Mouse (Mus musculus) liver, embryonic 12.5 days (tissue): ENCODE data around the gene Eps8. TPM values are rescaled to one million over a fixed set of nuclear protein-coding genes. Genes with fewer than 3 reads are reported as not detected.

ENCODE experiments used
- ATAC-seq: fragments of 200-750 bp; cut with Nextera tagmentation; 2 replicates; pipeline ENCODE4 v1.8.0; 2017; ENCODE audit warnings: moderate number of reproducible peaks, mild to moderate bottlenecking, moderate library complexity
- H3K27ac ChIP-seq: fragments of 300-500 bp; sonication (generic); 2 replicates; pipeline ENCODE4 v1.5.1; 2016; ENCODE audit warnings: mild to moderate bottlenecking
- H3K27me3 ChIP-seq: fragments of 300-500 bp; sonication (generic); replicated peaks from 2 replicates; pipeline ENCODE4 v1.6.1; 2016; ENCODE audit warnings: mild to moderate bottlenecking, moderate library complexity
- H3K36me3 ChIP-seq: fragments of 300-500 bp; sonication (generic); 2 replicates; pipeline ENCODE4 v1.6.1; 2016; ENCODE audit warnings: mild to moderate bottlenecking, moderate library complexity
- H3K4me1 ChIP-seq: fragments of 300-500 bp; sonication (generic); 2 replicates; pipeline ENCODE4 v1.6.1; 2016
- H3K4me2 ChIP-seq: fragments of 300-500 bp; sonication (generic); 2 replicates; pipeline ENCODE4 v1.6.1; 2016; ENCODE audit warnings: mild to moderate bottlenecking, moderate library complexity
- H3K4me3 ChIP-seq: fragments of 300-500 bp; sonication (generic); 2 replicates; pipeline ENCODE4 v1.5.1; 2016; ENCODE audit warnings: mild to moderate bottlenecking, moderate library complexity
- H3K9ac ChIP-seq: fragments of 300-500 bp; sonication (generic); 2 replicates; pipeline ENCODE4 v1.6.1; 2016; ENCODE audit warnings: mild to moderate bottlenecking, moderate library complexity
- H3K9me3 ChIP-seq: fragments of 300-500 bp; sonication (generic); replicated peaks from 2 replicates; pipeline ENCODE4 v1.6.1; 2016; ENCODE audit warnings: mild to moderate bottlenecking, moderate library complexity
- WGBS: fragments of 180-500 bp; shearing (Covaris S2); methylation state at CpG from one replicate; pipeline ENCODE4 v1.1.7; 2016; ENCODE audit not compliant: insufficient replicate concordance; 5-methylcytosine and 5-hydroxymethylcytosine counted together
- polyA plus RNA-seq: library from polyadenylated mRNA; unstranded; fragments of >200 nt; fragmentation: Nextera tagmentation; extraction: Ambion mirVana; gene quantifications from 2 replicates; pipeline ENCODE4 v1.2.1, GENCODE M21; 2016

The Eps8 gene
- polyA plus RNA-seq, 1 experiment from 2014 or later, result 1.5 TPM

DNA sequence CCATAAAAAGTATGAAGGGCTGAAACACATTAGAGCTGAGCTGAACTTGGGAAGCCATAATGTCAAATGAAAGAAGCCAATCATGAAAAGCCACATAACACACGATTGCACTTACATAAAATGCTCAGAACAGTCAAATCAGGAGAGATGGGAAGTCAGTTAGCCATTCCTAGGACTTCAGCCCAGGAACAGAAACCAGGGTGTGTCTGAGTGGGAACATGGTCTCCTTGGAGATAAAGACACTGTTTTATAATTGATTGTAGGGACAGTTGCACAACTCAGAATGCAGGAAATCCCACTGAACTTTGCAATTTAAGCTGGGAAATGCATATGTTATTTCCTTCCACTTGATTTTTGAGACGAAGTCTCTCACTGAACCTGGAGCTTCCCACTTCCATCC lies 28.0 kb upstream of the Eps8 start:
- Histone ChIP-seq H3K4me1 (no peaks in the 10 kb centered on the region), H3K4me3 (no peak overlapping the region), H3K9ac (no peak overlapping the region), H3K9me3 (no peaks in the 10 kb centered on the region), H3K27me3 (no peaks in the 10 kb centered on the region), H3K36me3 (no peaks in the 10 kb centered on the region), H3K4me2 (no peak overlapping the region), H3K27ac (no peak overlapping the region)
- ATAC-seq, result no peak
- WGBS, result 50% methylated on average over 2 of the region's 2 CpGs

DNA sequence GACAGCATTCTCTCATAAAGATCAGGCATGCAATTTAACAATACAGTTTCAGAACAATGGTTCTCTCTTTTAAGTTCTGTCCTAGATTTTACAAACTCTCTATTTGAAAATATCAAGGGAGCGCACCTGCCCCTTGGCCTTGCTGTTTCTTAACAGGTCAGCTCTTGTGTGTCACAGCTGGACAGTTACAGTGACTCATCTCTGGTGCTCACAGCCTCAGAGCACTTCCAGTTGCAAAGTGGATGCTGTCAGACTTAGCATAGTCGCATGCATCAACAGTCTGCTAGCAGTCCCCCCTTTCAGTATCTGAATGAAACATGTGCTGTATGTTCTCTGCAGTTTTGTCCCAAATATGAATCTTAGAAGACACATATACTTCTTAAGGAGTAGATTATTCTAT lies 26.3 kb upstream of the Eps8 start:
- Histone ChIP-seq H3K9me3 (no peaks in the 10 kb centered on the region), H3K27ac (no peak overlapping the region), H3K4me1 (no peaks in the 10 kb centered on the region), H3K4me3 (no peak overlapping the region), H3K9ac (no peak overlapping the region), H3K36me3 (no peaks in the 10 kb centered on the region), H3K4me2 (no peak overlapping the region), H3K27me3 (no peaks in the 10 kb centered on the region)
- 70% methylated on average over 2 of the region's 2 CpGs for WGBS
- no peak for ATAC-seq

DNA sequence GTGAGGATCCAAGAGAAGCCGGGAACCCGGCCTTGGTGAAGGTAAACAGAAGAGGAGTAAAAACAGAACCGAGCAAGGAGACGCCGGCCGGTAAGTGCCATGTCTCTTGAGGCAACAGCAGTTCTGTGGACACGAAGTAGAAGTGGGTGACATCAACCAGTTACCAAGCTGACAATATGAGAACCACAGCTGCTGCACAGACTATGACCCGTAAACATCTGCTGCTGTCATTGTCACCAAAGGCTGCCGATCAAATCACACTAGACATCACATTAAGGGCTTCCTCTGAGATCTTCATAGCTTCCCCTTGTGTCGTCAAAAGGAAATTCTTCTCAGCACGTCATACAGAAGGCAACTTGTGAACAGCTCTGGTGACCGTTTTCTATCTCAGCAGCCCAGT lies 21.9 kb upstream of the Eps8 start:
- H3K9me3 ChIP-seq, result no peaks in the 10 kb centered on the region
- ATAC-seq, result no peak
- H3K9ac ChIP-seq, result no peak overlapping the region
- no peaks in the 10 kb centered on the region for H3K36me3 ChIP-seq
- peaks cover 4% of the 10 kb centered on the region for H3K4me1 ChIP-seq
- no peak overlapping the region for H3K27ac ChIP-seq
- H3K4me2 ChIP-seq, result no peak overlapping the region
- H3K4me3 ChIP-seq, result no peak overlapping the region
- 73% methylated on average over 12 of the region's 12 CpGs for WGBS
- no peaks in the 10 kb centered on the region for H3K27me3 ChIP-seq

DNA sequence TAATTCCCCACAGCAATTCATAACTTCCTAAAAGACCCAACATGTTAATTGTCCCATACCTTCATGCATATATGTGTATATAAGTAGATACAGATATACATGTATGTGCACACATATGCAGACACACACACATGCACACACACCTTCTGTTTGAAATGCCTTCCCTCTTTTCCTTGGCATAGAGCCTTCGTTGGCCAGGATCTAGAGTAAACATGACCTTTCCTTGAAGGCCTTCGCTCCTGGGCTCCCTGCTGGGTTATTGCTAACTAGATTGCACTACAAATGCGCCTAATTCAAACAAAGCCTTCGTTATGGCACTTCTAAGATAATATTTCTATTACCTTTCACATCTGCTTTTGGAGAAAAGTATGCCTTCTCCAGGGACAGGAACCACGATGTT lies 20.9 kb upstream of the Eps8 start:
- Histone ChIP-seq H3K27ac (no peak overlapping the region), H3K9me3 (no peaks in the 10 kb centered on the region), H3K9ac (no peak overlapping the region), H3K4me3 (no peak overlapping the region), H3K27me3 (no peaks in the 10 kb centered on the region), H3K4me2 (no peak overlapping the region), H3K36me3 (no peaks in the 10 kb centered on the region), H3K4me1 (peaks cover 10% of the 10 kb centered on the region)
- WGBS, result 64% methylated on average over 5 of the region's 5 CpGs
- no peak for ATAC-seq

DNA sequence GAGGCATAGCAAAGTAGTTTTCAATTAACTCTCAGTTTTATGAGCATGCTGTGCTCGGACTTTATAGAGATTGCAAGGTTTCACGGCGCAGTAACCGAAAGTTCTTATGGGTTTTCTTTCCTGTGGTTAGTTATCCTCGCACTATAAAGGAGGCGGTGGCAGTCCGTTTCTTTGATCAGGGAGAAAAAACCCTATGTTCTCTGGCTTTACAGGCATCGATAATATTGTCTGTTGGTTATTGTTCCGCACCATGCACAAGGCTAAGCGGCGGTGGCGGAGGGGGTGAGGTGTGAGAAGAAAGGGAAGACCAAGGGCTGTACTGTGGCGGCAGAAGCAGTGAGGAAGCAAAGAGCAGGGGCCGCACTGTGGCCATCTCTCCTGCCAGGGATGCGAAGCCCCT lies 18.6 kb upstream of the Eps8 start:
- H3K4me3 ChIP-seq, result no peak overlapping the region
- no peaks in the 10 kb centered on the region for H3K27me3 ChIP-seq
- no peak overlapping the region for H3K27ac ChIP-seq
- no peak overlapping the region for H3K9ac ChIP-seq
- 78% methylated on average over 15 of the region's 15 CpGs for WGBS
- no peaks in the 10 kb centered on the region for H3K36me3 ChIP-seq
- no peak for ATAC-seq
- peaks cover 10% of the 10 kb centered on the region for H3K4me1 ChIP-seq
- H3K9me3 ChIP-seq, result no peaks in the 10 kb centered on the region
- H3K4me2 ChIP-seq, result no peak overlapping the region

DNA sequence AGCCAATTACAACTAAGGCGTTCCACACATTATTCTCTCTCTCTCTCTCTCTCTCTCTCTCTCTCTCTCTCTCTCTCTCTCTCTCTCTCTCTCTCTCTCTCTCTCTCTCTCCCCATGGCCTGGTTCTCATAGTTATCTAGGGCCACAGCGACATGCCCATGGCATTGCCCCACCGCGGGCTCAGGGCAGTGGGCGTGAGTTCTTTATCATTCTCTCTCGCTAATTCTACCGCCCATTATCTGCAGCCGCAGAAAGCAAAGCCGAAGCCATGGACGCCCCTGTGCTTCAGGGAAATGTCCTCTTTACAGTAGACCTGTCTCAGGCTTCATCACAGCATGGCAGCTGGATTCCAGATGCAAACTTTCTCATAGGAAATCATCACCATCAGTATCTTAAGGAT lies 16.9 kb upstream of the Eps8 start:
- Histone ChIP-seq H3K9ac (no peak overlapping the region; the same call in 1 of the 2 replicates), H3K27ac (no peak overlapping the region), H3K4me1 (peaks cover 10% of the 10 kb centered on the region), H3K4me3 (no peak overlapping the region), H3K27me3 (no peaks in the 10 kb centered on the region), H3K36me3 (no peaks in the 10 kb centered on the region), H3K9me3 (no peaks in the 10 kb centered on the region), H3K4me2 (peak overlapping the region; percentile 14; the same call in 1 of the 2 replicates)
- ATAC-seq, result peak; percentile 82
- 43% methylated on average over 10 of the region's 10 CpGs for WGBS

DNA sequence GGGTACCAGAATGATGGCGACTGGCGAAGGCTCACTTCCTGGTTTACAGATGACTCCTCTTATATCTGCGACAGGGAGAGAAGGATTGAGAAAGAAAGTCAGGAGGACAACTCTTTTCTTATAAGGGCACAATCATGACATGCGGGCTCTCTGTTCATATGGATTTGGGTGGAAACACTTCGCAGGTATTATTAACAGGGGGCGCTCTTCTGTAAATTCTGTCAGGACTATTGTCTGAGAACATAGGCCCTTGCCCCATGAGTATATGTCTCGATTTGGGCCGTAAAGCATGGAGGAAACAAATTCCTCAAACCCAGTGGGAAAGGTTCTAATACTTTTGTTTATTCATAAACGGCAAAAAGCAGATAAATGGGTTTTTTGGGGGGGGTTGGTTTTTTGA lies 16.1 kb upstream of the Eps8 start:
- no peak for ATAC-seq
- H3K27ac ChIP-seq, result no peak overlapping the region
- WGBS, result 81% methylated on average over 9 of the region's 9 CpGs

DNA sequence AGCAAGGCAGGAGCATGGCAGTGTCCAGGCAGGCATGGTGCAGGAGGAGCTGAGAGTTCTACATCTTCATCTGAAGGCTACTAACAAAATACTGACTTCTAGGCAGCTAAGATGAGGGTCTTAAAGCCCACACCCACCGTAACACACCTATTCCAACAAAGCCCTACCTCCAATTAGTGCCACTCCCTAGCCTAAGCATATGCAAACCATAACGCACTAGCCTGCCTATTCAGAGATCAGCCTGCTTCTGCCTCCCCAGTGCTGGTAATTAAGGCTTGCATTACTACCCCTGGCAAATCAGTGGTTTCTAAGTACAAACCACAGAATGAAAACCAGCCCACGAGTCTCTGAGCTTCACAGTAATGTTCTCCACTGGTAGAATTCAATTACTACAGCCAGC lies 15.2 kb upstream of the Eps8 start:
- no peak for ATAC-seq
- Histone ChIP-seq H3K9me3 (no peaks in the 10 kb centered on the region), H3K4me1 (peaks cover 10% of the 10 kb centered on the region), H3K27ac (no peak overlapping the region), H3K4me3 (no peak overlapping the region), H3K27me3 (no peaks in the 10 kb centered on the region), H3K36me3 (no peaks in the 10 kb centered on the region), H3K4me2 (no peak overlapping the region), H3K9ac (no peak overlapping the region)
- 68% methylated on average over 3 of the region's 3 CpGs for WGBS

More for the DNA sequence above, 16.1 kb upstream of the Eps8 start:
- Histone ChIP-seq H3K9ac (no peak overlapping the region), H3K9me3 (no peaks in the 10 kb centered on the region), H3K4me3 (no peak overlapping the region), H3K27me3 (no peaks in the 10 kb centered on the region), H3K4me2 (no peak overlapping the region), H3K36me3 (no peaks in the 10 kb centered on the region), H3K4me1 (peaks cover 10% of the 10 kb centered on the region)

DNA sequence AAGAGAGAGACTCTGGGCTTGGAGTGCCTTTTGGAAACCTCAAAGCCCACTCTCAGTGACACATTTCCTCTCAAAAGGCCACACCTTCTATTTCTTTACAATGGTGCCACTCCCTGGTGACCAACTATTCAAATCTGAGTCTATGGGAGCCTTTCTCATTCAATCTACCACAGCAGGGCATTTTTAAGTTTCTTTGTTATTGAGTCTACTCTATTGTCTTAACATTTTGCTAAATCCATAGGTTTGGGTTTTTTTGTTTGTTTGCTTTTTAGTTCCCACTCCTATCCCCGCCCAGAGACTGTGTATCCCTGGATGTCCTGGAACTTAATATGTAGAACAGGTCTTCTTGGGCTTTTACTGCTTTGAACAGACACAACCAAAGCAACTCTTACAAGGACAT lies 14.8 kb upstream of the Eps8 start:
- H3K27ac ChIP-seq, result no peak overlapping the region
- no peaks in the 10 kb centered on the region for H3K27me3 ChIP-seq
- no peaks in the 10 kb centered on the region for H3K36me3 ChIP-seq
- no peak overlapping the region for H3K4me3 ChIP-seq
- no peaks in the 10 kb centered on the region for H3K9me3 ChIP-seq
- H3K4me1 ChIP-seq, result peaks cover 10% of the 10 kb centered on the region
- no peak for ATAC-seq
- H3K4me2 ChIP-seq, result no peak overlapping the region
- 78% methylated on average over 1 of the region's 1 CpGs for WGBS
- no peak overlapping the region for H3K9ac ChIP-seq

DNA sequence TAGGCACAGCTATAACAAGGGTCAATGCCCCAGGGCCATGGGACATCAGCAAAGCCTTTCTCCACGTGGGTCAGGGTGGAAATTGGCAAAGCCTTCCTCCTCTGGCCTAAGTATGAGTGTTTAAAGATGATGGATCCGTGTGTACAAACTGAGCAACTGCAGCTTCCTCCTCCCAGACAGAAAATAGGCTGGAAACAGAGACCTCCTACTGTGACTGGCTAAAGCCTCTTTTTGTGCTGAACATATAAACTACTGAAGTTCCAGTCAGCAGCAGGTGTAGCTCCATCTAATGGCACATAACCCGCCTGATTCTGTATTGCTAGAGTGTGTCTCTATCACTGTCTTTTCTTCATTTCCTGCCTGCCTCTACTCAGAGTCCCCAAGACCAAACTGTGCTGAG lies 13.7 kb upstream of the Eps8 start:
- no peaks in the 10 kb centered on the region for H3K27me3 ChIP-seq
- no peak overlapping the region for H3K27ac ChIP-seq
- H3K4me1 ChIP-seq, result peaks cover 10% of the 10 kb centered on the region
- H3K9ac ChIP-seq, result no peak overlapping the region
- no peak overlapping the region for H3K4me3 ChIP-seq
- no peaks in the 10 kb centered on the region for H3K9me3 ChIP-seq
- no peak for ATAC-seq
- no peaks in the 10 kb centered on the region for H3K36me3 ChIP-seq
- 50% methylated on average over 3 of the region's 3 CpGs for WGBS
- no peak overlapping the region for H3K4me2 ChIP-seq

DNA sequence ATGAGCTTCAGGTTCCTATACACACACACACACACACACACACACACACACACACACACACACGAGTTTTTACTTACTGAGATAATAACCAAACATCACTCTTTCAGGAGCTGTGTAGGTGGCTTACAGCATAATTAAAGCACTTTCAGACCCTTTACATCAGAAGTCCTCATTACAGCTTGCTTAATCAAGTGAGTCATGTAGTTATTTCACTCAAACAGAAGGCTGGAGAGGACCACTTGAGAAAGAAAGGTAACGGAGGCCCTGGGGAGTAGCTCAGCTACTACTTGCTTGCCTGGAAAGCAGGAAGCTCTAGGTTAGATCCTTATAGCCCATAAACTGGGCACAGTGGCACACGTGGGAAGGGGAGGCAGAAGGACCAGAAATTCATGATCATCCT lies 13.0 kb upstream of the Eps8 start:
- no peak overlapping the region for H3K9ac ChIP-seq
- H3K36me3 ChIP-seq, result no peaks in the 10 kb centered on the region
- no peak overlapping the region for H3K27ac ChIP-seq
- no peak overlapping the region for H3K4me3 ChIP-seq
- 59% methylated on average over 3 of the region's 3 CpGs for WGBS
- H3K4me1 ChIP-seq, result peaks cover 10% of the 10 kb centered on the region
- no peaks in the 10 kb centered on the region for H3K27me3 ChIP-seq
- no peaks in the 10 kb centered on the region for H3K9me3 ChIP-seq
- ATAC-seq, result no peak
- no peak overlapping the region for H3K4me2 ChIP-seq

DNA sequence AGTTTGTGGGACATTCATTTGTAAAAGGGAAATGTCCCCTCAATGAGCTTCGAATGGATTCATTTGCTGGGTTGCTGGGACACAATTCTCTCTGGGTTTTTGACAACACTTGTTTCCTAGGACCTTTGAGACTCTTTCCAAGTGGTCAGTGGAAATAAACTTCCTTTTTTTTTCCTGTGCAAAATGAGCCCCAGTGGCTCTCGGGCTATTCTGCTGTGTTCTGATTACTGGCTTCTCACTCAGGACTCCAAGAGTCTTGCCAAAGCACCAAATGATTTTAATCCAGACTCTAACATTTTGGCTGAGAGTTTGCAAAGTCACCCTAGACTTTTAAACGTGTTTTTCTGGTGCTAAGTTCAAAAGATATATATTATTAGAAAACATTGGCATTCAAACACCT lies 10.3 kb upstream of the Eps8 start:
- no peaks in the 10 kb centered on the region for H3K36me3 ChIP-seq
- ATAC-seq, result no peak
- H3K27me3 ChIP-seq, result no peaks in the 10 kb centered on the region
- no peak overlapping the region for H3K9ac ChIP-seq
- no peaks in the 10 kb centered on the region for H3K4me1 ChIP-seq
- H3K4me3 ChIP-seq, result no peak overlapping the region
- H3K9me3 ChIP-seq, result no peaks in the 10 kb centered on the region
- no peak overlapping the region for H3K4me2 ChIP-seq
- 41% methylated on average over 3 of the region's 3 CpGs for WGBS
- no peak overlapping the region for H3K27ac ChIP-seq

DNA sequence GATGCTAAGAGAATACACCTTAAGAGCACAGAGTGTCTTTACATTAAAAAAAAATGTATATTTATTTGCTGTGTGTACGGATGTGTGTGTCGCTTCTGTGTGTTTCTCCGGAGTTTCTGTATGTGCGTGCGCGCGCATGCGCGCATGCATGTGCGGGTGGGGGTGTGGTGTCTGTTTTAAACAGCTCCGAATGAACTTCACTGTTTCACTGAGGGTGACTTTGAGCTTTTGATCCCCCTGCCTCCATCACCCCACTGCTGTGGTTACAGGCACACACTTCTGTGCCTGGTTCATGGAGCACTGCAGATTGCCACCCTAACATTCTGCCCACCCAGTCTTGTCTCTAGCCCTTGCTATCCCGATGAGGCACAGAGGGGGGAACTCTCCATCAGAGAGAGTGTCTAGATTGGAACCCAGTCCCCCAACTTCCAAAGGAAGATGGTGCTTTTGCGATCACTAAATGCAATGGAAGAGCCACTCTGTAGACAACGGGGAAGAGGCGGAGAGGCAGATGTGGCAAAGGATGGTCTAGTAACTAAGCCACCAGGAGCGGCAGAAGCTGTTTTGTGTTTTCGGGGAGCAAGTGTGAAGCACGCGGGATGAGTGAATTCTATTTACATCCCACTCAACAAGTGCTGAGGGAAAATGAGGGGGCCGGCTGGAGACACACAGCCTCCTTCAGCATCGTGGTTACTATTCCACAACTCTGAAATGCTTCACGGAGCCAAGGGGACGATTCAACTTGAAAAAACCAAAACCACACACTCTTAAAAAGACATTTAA lies 7.1 kb upstream of the Eps8 start:
- H3K27ac ChIP-seq, result no peak overlapping the region
- H3K4me1 ChIP-seq, result no peaks in the 10 kb centered on the region
- no peak overlapping the region for H3K4me2 ChIP-seq
- WGBS, result 78% methylated on average over 23 of the region's 23 CpGs
- H3K9ac ChIP-seq, result no peak overlapping the region
- H3K4me3 ChIP-seq, result no peak overlapping the region
- no peaks in the 10 kb centered on the region for H3K9me3 ChIP-seq
- H3K27me3 ChIP-seq, result no peaks in the 10 kb centered on the region
- no peaks in the 10 kb centered on the region for H3K36me3 ChIP-seq
- ATAC-seq, result no peak
